Mouse (Mus musculus) Muller cell, postnatal 12 days (primary cell): ENCODE measurements at regions not wholly inside any gene's neighbourhood (a gene's known extent, or its start where the extent isn't known, plus 50 kb on each side); places are given as distances from the start of the nearest gene placed in this dataset.

ENCODE experiments used
- DNase-seq: peaks from one replicate; pipeline ENCODE4 v3.0.0-alpha.2; 2015; ENCODE audit errors: inconsistent ontology term

- no peak for DNase-seq
These were observed 69.7 kb downstream of the Slitrk6 start for GRCm38 (mm10) chr14:110685247-110685646.

- DNase-seq = no peak
These were observed 75.2 kb downstream of the Slitrk6 start for GRCm38 (mm10) chr14:110679741-110680140.

GRCm38 (mm10) chr14:110665712-110666111 is 89.2 kb downstream of the Slitrk6 start:
- DNase-seq = no peak

GRCm38 (mm10) chr14:110663231-110663630 is 91.7 kb downstream of the Slitrk6 start:
- DNase-seq = no peak

- no peak for DNase-seq
These were observed 120.8 kb downstream of the Slitrk6 start for GRCm38 (mm10) chr14:110634147-110634546.

- peak; percentile 81 for DNase-seq
These were observed 131.2 kb downstream of the Slitrk6 start for GRCm38 (mm10) chr14:110623716-110624115.

GRCm38 (mm10) chr14:110618496-110618920 is 136.4 kb downstream of the Slitrk6 start:
- peak; percentile 47 for DNase-seq

GRCm38 (mm10) chr14:110616447-110616846 is 138.5 kb downstream of the Slitrk6 start:
- no peak for DNase-seq

GRCm38 (mm10) chr14:110580311-110580710 is 174.6 kb downstream of the Slitrk6 start:
- no peak for DNase-seq

- DNase-seq = no peak
These were observed 184.2 kb downstream of the Slitrk6 start for GRCm38 (mm10) chr14:110570717-110571116.

- peak; percentile 4 for DNase-seq
These were observed 189.0 kb downstream of the Slitrk6 start for GRCm38 (mm10) chr14:110565783-110566445.

- DNase-seq = no peak
These were observed 190.3 kb downstream of the Slitrk6 start for GRCm38 (mm10) chr14:110564621-110565020.

GRCm38 (mm10) chr14:110545265-110545664 is 209.7 kb downstream of the Slitrk6 start:
- DNase-seq = no peak

- peak; percentile 25 for DNase-seq
These were observed 211.4 kb downstream of the Slitrk6 start for GRCm38 (mm10) chr14:110543303-110544134.

- peak; percentile 39 for DNase-seq
These were observed 227.6 kb downstream of the Slitrk6 start for GRCm38 (mm10) chr14:110527306-110527705.

- no peak for DNase-seq
These were observed 269.9 kb downstream of the Slitrk6 start for GRCm38 (mm10) chr14:110485057-110485456.

GRCm38 (mm10) chr14:110472743-110473142 is 282.2 kb downstream of the Slitrk6 start:
- DNase-seq = peak; percentile 93

GRCm38 (mm10) chr14:110472176-110472575 is 282.8 kb downstream of the Slitrk6 start:
- no peak for DNase-seq

GRCm38 (mm10) chr14:110470714-110471113 is 284.2 kb downstream of the Slitrk6 start:
- DNase-seq = no peak

- DNase-seq = peak; percentile 65
These were observed 286.3 kb downstream of the Slitrk6 start for GRCm38 (mm10) chr14:110468457-110469311.
